Mouse (Mus musculus) C3H10T1/2 (cell line): ENCODE results near the gene Imp3. TPM values are rescaled to one million over a fixed set of nuclear protein-coding genes. Genes with fewer than 3 reads are reported as not detected.

Source experiments
- polyA plus RNA-seq, 2 experiments: library from polyadenylated mRNA; unstranded; fragments of >200 nt; fragmentation: generic; extraction: Trizol; gene quantifications; one replicate each; pipeline ENCODE4 v1.2.1; 2012; ENCODE audit warnings: missing spikeins in 2 of 2

Imp3 gene
- 100 to 1,000 TPM; 122 to 125 TPM for polyA plus RNA-seq

DNA sequence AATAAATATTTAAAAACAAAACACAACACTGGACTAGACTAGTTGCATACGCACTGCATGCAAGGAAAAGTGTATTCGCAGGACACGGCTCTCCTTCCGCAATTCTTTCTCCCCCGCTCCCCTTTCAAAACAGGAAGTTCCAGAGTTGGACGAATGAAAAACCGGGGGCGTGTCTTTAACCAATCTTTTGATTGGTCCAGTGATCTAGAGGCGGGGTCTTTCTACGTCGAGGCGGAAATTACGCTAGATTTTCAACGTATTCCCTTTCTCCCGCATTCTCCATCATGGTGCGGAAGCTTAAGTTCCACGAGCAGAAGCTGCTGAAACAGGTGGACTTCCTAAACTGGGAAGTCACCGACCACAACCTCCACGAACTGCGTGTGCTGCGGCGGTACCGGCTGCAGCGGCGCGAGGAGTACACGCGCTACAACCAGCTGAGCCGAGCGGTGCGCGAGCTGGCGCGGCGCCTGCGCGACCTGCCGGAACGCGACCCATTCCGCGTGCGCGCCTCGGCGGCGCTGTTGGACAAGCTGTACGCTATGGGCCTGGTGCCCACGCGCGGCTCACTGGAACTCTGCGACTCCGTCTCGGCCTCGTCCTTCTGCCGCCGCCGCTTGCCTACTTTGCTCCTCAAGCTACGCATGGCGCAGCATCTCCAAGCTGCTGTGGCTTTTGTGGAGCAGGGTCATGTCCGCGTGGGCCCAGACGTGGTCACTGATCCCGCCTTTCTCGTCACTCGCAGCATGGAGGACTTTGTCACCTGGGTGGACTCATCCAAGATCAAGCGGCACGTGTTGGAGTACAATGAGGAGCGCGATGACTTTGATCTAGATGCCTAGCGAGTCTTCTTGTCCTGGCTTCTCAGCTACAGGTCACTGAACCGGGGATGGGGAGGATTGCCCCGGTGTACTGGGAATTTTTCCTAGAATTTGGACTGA, at the start of gene Imp3:
Gene Imp3, plus strand, starts transcription at position 253 of the 938 bp plus-strand sequence.

DNA sequence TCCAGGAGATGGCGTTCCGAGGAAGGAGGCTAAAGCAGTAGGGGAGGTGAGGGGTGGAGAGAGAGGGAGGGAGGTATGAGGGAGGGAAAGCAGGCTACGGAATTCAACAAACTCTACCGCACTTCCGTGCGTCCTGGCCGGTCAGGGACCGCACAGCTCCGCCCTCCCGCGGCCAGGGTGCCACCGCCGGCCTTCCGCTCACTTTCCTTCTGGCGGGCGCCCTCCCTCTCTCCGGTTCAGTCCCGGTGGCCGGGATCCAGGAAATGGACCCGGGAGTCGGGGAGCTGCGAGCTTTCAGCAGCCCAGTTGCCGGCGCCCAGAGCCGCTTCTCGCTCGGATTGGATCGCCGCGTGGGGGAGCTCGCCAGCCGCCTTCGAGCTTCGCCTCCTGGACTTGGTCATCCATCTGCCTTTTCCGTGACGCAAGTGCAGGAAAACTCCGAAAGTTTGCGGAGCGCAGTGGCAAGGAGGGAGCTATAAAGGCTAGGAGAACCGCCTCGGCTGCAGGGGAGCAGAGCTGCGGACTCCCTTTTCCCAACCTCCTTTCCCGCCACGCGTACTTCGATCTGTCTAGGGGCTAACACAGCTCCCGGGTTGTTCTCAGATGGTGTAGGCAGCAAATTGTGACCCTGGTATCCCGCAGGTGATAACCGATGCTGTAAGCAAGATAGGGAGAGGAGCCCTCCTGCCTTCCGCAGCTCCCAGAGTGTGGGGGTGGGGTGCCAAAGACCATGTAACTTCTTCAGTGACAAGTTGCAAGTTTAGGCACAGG, 9.0 kb upstream of the Imp3 start, which contains the start of gene Snx33:
Gene Snx33, minus strand, starts transcription at position 331 of the 771 bp plus-strand sequence.

DNA sequence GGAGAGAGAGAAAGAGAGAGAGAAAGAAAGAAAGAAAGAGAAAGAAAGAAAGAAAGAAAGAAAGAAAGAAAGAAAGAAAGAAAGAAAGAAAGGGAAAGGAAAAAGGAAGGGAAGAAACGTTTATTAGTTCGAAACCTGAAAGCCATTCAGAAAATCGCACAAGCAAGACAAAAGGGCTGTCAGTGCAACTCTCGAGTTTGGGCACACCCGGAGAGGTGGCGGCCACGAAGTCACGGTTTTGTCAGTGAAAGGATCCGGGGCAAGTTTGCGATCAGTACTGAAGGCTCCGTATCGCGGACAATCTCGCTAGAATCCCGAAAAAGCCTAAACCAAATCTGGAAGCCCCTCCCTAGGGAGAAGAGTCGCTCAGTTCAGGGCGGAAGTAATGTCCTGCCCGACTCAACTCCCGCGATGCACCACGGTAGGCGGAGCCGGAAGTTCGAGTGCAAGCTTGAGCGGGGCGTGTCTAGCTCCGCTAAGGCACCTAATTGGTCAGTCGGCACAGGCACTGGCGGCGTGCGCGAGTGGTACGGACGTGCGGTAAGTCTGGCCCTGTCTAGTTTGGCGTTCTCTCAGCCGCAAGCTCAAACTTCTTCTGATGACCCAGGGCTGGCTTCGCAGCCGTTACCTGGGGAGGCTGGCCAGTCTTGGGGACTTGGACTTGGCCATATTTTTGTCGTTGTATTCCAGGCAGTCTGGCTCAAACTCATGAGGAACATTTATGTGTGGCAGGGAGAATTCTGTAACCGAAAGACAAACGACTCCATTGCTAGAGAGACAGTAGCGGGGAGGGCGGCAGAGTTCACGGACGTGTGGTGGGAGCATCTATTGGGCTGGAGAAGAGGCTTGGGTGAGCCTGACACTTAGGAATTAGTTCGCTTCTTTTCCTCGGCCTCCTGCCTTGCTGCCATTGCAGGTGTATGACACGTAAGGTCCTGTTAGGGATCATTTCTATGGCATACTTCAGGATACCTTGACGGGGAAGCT, 13.4 kb downstream of the Imp3 start, which contains the start of gene Snupn:
Gene Snupn, plus strand, starts transcription at position 465 of the 987 bp plus-strand sequence.

Other genes starting within 250 kb of the Imp3 start
- 1 to 10 TPM in 1 of 2 experiments, under 1 TPM in 1; 0.11 to 1.1 TPM for gene Lingo1, start 141.0 kb upstream of the Imp3 start, polyA plus RNA-seq
- under 1 TPM; 0.11 to 0.30 TPM for gene Odf3l1, start 72.8 kb upstream of the Imp3 start, polyA plus RNA-seq
- 10 to 100 TPM; 35.5 to 66.8 TPM for gene Cspg4, start 72.4 kb upstream of the Imp3 start, polyA plus RNA-seq
- 10 to 100 TPM in 1 of 2 experiments, 1 to 10 TPM in 1; 3.1 to 16.5 TPM for gene Snx33, start 9.1 kb upstream of the Imp3 start, polyA plus RNA-seq
- gene Snupn, start 13.4 kb downstream of the Imp3 start, polyA plus RNA-seq: 1 to 10 TPM; 1.8 to 7.1 TPM
- 10 to 100 TPM in 1 of 2 experiments, 1 to 10 TPM in 1; 3.8 to 18.0 TPM for gene Ptpn9, start 57.4 kb downstream of the Imp3 start, polyA plus RNA-seq
- gene Sin3a, start 134.6 kb downstream of the Imp3 start, polyA plus RNA-seq: 10 to 100 TPM in 1 of 2 experiments, 1 to 10 TPM in 1; 1.8 to 15.3 TPM
- gene Man2c1, start 193.2 kb downstream of the Imp3 start, polyA plus RNA-seq: 10 to 100 TPM; 38.0 to 60.2 TPM
- gene Neil1, start 210.8 kb downstream of the Imp3 start, polyA plus RNA-seq: 1 to 10 TPM; 2.2 to 6.4 TPM
- 100 to 1,000 TPM in 1 of 2 experiments, 10 to 100 TPM in 1; 94.2 to 109 TPM for gene Commd4, start 220.9 kb downstream of the Imp3 start, polyA plus RNA-seq